Mouse (Mus musculus) testis, postnatal 10 days (tissue): Measurements from ENCODE around the gene Scel.
A peak's percentile ranks its signal among the peaks of the same experiment; 100 is the strongest.

Experiments used
- DNase-seq: peaks from one replicate; pipeline ENCODE4 v3.0.0; 2021; ENCODE audit warnings: low spot score

Gene Scel

GRCm38 (mm10) chr14:103571598-103572320 lies 58.6 kb downstream of the Scel start:
- no peak for DNase-seq

DNA sequence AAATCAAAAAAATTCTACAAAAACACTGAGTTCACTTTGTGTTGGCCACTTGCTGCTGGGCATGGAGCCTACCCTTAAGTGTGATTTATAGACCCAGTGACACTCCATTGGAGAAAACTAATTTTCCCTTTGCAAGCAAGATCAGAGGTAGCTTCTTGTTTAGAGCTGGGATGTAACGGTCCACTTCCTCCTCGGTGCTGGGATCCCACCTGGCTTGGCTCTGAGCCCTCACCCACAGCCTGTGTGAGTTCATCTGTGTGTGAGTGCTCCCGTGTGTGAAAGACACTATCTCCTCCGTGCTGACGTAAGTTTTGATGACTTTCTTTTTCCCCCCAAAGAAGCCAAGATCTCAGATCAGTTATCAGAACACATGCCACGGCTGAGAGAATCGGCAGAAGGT lies 62.7 kb downstream of the Scel start:
- no peak for DNase-seq

DNA sequence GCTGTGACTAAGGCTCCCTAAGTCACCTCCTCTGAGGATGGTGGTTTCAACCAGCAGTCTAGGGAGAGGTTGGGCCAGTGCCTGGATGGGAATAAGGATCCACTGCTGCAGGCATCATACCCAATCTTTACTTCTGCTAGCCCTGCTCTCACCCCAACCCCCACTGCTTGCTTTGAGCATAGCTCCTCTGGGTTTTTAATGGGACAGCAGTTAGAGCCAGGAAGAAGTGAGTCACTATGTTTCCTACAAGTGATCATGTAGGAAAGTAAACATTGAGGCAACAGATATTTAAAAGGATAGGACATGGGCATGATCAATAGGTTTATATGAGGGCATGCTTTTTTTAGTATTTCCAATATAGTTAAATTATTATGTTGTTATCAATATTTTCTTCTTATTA lies 63.9 kb downstream of the Scel start:
- no peak for DNase-seq

- no peak for DNase-seq
Observed at GRCm38 (mm10) chr14:103586662-103587061, 73.5 kb downstream of the Scel start.

DNA sequence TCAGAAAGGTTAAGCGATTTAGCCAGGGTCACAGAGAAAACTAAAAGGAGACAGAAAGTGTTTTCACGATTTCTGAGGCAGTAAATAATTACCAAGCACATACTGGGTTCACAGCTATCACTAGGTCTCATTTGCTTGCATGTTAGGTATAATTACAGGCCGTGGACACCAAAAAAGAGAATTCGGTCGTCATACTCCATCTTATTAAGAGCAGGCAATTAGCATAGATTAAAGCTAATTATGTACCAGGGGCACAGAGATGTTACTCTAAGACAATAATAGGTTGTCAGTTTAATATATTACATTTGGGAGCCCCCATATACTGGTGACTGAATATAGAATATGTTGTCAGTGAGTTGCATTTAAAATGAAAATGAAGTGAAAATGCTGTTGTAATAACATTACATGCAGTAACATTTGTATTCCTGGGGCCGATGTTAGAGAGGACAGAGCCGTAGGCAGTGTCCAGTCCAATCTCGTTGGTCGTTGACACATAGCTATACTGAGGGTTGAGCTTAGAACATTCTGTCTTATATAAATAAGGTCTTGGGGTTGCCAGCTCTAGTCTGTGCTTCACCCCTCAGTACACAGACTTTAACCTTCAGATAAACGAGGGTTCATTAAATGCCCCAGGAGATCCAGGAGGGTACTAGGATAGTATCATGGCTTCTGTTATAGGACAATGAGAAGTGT lies 74.2 kb downstream of the Scel start:
- no peak for DNase-seq

DNA sequence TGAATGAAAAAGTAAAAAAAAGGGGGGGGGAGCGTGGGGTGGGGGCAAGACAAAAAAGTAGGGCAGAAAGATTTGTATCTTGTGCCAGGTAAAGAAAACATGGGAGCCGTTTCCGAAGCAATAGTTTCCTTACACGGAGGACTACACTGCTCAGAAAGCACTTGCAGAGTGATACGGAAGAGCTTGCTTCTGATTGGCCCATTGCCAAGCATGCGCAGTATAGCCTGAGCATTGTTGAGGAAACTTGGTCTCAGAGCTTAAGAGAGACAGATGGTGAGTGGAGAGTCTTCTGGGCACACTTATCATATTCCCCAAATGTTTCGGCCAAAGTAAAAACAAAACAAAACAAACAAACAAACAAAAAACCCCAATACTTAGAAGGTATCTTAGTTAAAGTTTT lies 76.7 kb downstream of the Scel start:
- DNase-seq = peak; percentile 46

- no peak for DNase-seq
Observed at GRCm38 (mm10) chr14:103595870-103596269, 82.7 kb downstream of the Scel start.

- DNase-seq = no peak
Observed at GRCm38 (mm10) chr14:103608063-103608462, 94.9 kb downstream of the Scel start.

DNA sequence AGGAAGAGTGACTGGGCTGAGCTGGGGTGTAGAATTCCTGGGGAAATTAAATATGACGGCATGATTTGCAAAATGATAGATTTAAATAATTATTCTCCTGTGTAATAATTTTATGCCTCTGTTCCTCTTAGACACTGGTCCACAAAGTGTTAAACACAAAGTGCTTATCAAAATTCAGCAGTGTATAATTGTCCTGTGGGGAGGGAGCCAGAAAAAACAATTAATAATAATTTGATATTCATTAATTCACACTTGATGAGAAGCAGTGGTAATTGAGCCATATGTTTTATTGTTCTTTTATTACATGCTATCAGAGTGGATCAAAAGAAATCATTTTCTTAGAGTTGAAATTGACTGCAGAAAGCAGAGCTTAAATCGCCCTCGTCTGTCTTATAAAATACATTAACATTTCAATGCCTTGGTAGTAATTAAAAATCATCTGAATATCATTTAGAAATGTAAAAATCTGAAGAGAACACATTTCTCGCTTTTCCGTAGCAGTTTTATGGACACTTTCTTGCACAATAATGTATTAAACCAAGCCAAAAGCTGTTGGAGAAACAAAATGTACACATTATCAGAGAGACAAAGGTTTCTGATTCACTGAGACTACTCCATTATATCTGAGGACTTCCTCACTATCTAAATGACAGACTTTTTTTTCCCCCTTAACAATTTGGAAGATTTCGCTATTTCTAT lies 100.6 kb downstream of the Scel start:
- no peak for DNase-seq

DNA sequence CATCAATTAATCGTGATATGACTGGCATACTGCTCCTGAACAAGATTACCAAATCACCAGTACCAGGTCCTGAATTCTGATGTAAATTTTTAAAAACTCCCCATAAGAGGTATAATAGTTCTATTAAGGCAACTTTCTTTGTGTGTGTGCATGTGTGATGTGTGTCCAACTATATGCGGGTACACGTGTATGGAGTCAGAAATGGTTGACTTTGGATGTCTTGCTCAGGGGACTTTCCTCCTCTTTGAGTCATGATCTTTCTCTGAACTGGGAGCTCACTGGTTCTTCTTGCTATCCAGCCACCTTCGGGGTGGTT lies 101.1 kb downstream of the Scel start:
- DNase-seq = no peak

- no peak for DNase-seq
Observed at GRCm38 (mm10) chr14:103619756-103620155, 106.6 kb downstream of the Scel start.

GRCm38 (mm10) chr14:103621207-103621606 lies 108.1 kb downstream of the Scel start:
- no peak for DNase-seq

GRCm38 (mm10) chr14:103626100-103626499 lies 113.0 kb downstream of the Scel start:
- no peak for DNase-seq

DNA sequence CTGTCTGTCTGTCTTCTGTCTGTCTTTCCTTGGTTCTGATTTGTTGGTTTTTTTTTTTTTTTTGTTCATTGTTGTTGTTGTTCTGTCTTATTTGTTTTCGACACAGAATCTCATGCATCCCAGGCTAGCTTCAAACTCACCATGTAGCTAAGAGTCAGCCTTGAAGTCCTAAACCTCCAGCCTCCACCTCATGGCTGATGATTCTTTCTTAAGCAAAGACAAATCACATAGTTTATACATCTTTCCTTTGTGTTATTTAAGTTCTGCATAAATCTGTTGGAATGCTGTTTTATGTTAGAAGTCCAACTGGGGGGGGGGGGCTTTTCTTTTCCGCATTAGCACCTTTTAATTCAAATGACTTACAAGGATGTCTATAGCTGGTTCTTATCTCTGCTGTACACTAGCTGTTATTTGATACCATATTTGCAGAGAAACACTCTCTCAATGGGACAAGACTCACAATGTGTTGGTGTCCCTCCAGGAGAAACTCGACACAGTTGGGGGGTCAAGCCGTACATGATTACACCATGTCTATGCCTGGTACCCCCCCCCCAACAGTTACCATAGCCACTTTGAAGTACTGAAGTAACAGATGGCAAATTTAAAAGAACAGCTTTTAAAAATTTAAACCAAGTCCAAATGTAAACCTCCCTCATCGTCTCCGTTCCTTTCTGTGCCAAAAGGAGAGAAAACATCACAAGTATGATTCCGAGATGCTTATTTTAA lies 116.7 kb downstream of the Scel start:
- DNase-seq = no peak

DNA sequence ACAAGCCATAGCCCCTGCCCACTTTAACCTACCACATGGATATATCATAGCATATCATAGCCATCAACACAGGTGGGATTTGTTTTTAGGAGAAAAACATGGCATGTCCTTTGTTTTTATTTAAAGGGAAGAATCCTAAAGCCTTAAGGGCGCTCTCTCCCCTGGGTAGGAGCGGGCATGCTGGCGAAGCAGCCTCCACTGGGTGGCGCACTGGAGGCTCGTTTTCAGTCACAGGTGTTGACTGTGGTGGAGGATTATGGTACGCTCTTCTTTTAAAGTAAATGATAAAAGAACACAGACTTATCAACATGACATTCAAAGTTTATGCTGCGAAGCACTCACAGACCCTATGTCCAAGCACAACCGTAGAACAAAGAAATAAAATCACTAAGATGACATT lies 117.4 kb downstream of the Scel start:
- peak; percentile 59 for DNase-seq

DNA sequence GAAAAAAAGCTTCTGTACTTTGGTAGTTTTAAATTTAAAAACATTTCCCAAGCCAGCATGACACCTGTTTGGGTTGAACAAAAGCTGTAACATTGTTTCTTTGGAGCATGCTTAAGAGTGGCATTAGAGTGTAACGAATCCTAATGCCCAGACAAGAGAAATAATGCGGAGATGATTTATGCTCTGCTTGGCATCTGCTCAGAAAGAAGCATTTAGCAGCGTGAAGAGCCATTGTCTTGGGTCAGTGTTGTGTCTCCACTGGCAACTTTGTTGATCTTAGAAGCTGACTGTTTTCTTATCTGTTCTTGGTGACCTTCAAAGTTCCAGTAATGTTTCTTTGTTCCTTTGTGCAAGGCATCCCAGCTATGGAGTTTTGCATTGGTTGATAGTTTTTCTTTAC lies 130.8 kb downstream of the Scel start:
- no peak for DNase-seq

DNA sequence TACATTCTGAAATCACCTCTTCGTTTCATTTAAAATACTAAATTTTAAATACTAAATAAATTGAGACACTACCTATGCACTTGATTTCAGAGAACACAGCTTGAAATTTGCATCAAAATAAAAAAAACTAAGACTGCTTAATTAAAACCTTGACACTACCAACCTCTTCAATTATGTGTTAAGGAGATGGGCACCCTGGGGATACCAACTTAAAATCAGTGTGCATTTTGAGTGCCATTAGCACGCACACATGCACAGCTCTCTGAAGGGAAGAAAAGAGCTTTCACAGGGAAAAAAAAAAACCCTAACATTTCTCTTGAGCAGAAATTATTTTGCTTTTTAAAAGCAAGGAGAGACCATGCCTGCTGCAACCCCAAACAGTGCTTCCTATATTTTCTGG lies 134.8 kb downstream of the Scel start:
- no peak for DNase-seq

DNA sequence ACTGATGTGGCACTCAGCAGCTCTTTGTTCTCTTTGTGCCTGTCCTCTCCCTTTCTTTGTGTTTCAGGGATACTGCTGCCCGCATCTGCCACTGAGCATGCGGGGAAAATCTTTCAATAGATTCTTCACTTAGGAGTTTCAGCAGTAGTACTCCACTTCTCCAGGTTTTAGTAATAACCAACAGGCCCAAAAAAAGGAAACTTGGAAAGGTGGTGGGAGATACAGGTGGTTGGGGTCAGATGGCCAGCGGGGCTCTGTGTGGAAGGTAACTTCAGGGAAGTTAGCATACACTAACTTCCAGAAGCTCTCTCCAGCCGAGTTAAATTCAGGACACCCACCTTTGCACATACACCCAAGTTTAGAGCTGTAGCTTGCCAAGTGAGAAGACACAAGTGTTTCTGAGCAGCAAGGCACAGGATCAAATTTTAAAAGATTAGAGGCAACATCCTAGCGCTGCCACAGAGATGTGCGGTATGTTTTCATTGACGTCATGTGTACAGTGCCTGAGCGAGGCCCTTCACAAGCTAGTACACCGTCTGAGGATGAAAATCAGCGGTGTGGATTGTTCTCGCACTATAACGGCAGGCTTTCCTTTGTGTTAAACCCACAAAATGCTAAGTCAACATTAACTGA lies 135.6 kb downstream of the Scel start:
- no peak for DNase-seq

GRCm38 (mm10) chr14:103649302-103649701 lies 136.2 kb downstream of the Scel start:
- no peak for DNase-seq

DNA sequence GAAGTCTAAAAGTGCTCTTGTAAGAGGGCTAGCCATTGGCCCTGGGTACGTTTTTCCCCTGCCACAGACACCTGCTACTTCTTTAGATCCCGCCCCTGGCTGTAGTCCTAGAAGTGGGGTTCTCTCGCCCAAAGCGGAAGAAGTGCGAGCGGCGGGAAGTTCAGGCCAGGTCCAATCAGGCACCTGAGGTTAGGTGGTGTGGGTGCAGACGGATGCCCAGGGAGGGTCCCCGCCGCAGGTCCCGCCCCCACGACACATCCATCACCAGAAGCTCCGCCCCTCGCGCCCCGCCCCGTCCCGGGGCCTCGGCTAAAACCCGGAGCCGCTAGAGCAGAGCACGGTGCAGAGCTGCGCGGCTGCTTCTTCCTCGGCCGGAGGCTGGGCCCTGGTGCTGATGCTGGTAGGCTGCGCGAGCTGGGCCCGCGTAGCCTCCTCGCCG lies 136.8 kb downstream of the Scel start, which contains the start of gene Slain1:
TSS of gene Slain1 (plus strand) at position 333 of the 439 bp plus-strand sequence.
- peak; percentile 94 for DNase-seq

- DNase-seq = peak; percentile 87
Observed at GRCm38 (mm10) chr14:103650413-103651101, 137.4 kb downstream of the Scel start.
